Mouse (Mus musculus) limb, embryonic 11.5 days (tissue): Measurements from ENCODE around the gene Cfap57. TPM values are rescaled to one million over a fixed set of nuclear protein-coding genes. Genes with fewer than 3 reads are reported as not detected.
"Not testable (repeated sequence)": the region's sequence is repeated elsewhere in the genome, so short reads cannot be mapped to it uniquely, and the experiment has no call there.

Experiments
- ATAC-seq: fragments of 200-750 bp; cut with Nextera tagmentation; 2 replicates; pipeline ENCODE4 v1.8.0; 2017; ENCODE audit warnings: low read depth; ENCODE audit not compliant: insufficient number of reproducible peaks, low FRiP score, low TSS enrichment
- DNase-seq: peaks from one replicate; pipeline ENCODE4 v3.0.0-alpha.2; 2015; ENCODE audit warnings: low spot score
- H3K27ac ChIP-seq: fragments of 300-500 bp; sonication (generic); replicated peaks from 2 replicates; pipeline ENCODE4 v1.5.1; 2014; ENCODE audit warnings: low read depth, mild to moderate bottlenecking, low read length
- H3K27me3 ChIP-seq: fragments of 300-500 bp; sonication (generic); 2 replicates; pipeline ENCODE4 v1.6.1; 2014; ENCODE audit warnings: mild to moderate bottlenecking, low read length, mixed read lengths; ENCODE audit not compliant: control insufficient read depth, insufficient read depth
- H3K36me3 ChIP-seq: fragments of 300-500 bp; sonication (generic); 2 replicates; pipeline ENCODE4 v1.6.1; 2014; ENCODE audit warnings: mild to moderate bottlenecking, low read length, moderate library complexity, mixed read lengths; ENCODE audit not compliant: control insufficient read depth, insufficient read depth
- H3K4me1 ChIP-seq: fragments of 300-500 bp; sonication (generic); 2 replicates; pipeline ENCODE4 v1.6.1; 2014; ENCODE audit warnings: low read length, mixed read lengths; ENCODE audit not compliant: control insufficient read depth, insufficient read depth
- H3K4me2 ChIP-seq: fragments of 300-500 bp; sonication (generic); 2 replicates; pipeline ENCODE4 v1.6.1; 2014; ENCODE audit warnings: low read depth, mild to moderate bottlenecking, moderate library complexity; ENCODE audit not compliant: severe bottlenecking
- H3K4me3 ChIP-seq: fragments of 300-500 bp; sonication (generic); 2 replicates; pipeline ENCODE4 v1.5.1; 2014; ENCODE audit warnings: low read depth, low read length
- H3K9ac ChIP-seq: fragments of 300-500 bp; sonication (generic); 2 replicates; pipeline ENCODE4 v1.6.1; 2014; ENCODE audit warnings: mild to moderate bottlenecking, low read length
- H3K9me3 ChIP-seq: fragments of 300-500 bp; sonication (generic); 2 replicates; pipeline ENCODE4 v1.6.1; 2016; ENCODE audit warnings: low read length; ENCODE audit not compliant: control insufficient read depth
- whole genome bisulfite sequencing: fragments of 180-500 bp; shearing (Covaris S2); extraction: QIAGEN DNeasy Blood & Tissue Kit; methylation state at CpG from one replicate; pipeline ENCODE4 v1.1.7; 2014; 5-methylcytosine and 5-hydroxymethylcytosine counted together
- polyA plus RNA-seq: library from polyadenylated mRNA; unstranded; fragments of >200 nt; fragmentation: Nextera tagmentation; extraction: Ambion mirVana; gene quantifications from 2 replicates; pipeline ENCODE4 v1.2.1, GENCODE M21; 2014

Gene Cfap57
- polyA plus RNA-seq, 1 experiment from 2014 or later, result 0.45 TPM

DNA sequence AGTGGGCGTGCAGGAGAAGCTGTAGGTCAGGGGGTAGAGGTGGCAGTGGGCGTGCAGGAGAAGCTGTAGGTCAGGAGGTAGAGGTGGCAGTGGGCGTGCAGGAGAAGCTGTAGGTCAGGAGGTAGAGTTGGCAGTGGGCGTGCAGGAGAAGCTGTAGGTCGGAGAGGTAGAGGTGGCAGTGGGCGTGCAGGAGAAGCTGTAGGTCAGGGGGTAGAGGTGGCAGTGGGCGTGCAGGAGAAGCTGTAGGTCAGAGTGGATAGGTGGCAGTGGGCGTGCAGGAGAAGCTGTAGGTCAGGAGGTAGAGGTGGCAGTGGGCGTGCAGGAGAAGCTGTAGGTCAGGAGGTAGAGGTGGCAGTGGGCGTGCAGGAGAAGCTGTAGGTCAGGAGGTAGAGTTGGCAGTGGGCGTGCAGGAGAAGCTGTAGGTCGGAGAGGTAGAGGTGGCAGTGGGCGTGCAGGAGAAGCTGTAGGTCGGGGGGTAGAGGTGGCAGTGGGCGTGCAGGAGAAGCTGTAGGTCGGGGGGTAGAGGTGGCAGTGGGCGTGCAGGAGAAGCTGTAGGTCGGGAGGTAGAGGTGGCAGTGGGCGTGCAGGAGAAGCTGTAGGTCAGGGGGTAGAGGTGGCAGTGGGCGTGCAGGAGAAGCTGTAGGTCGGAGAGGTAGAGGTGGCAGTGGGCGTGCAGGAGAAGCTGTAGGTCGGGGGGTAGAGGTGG lies 73.0 kb downstream of the Cfap57 start:
- not testable (repeated sequence) for H3K9ac ChIP-seq, H3K27ac ChIP-seq, H3K4me2 ChIP-seq, H3K27me3 ChIP-seq, H3K4me3 ChIP-seq, H3K4me1 ChIP-seq, H3K9me3 ChIP-seq, H3K36me3 ChIP-seq, DNase-seq, ATAC-seq
- 89% methylated on average over 22 of the region's 23 CpGs for WGBS

DNA sequence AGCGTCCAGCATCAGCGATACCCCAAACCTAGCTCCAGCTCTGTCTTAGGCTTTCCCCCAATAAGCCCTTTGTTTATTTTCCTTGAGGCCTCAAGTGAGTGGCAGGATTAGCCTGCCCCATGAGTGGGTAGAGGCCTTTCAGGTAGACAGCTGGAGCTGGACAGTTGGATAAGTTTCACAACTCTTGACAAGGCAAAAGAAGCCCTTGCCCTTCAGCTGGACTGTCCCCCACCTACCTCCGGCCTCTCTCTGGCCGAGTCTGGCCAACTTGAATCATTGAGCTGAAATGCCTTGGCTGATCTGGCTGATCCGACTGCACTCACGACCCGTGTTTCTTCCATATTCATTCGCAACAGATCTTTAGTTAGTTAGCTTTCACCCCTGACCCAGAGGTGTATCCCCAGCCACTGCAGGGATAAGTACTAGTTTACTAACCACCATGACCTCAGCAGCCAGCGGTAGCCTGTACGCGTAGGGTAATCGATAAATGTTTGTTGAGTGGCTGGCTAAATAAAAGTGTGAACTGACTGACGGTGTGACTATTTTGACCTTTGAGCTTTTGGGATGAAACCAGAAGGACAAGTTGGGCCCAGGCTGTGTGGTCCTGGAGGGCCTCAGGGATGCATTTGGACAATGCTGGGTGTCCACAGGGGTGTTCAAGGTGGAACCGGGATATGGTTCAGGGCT lies 76.0 kb downstream of the Cfap57 start:
- no peaks in the 10 kb centered on the region for H3K9me3 ChIP-seq
- H3K36me3 ChIP-seq, result no peaks in the 10 kb centered on the region
- no peak for DNase-seq
- peaks cover 2% of the 10 kb centered on the region; the same call in 1 of the 2 replicates for H3K4me1 ChIP-seq
- 0 out of 2 replicates have a peak, but pooled peaks cover 2% of the 10 kb centered on the region for H3K27me3 ChIP-seq
- H3K4me2 ChIP-seq, result no peak overlapping the region; the same call in 1 of the 2 replicates
- no peak for ATAC-seq
- no peak overlapping the region for H3K4me3 ChIP-seq
- 76% methylated on average over 14 of the region's 14 CpGs for WGBS
- H3K27ac ChIP-seq, result no peak overlapping the region
- no peak overlapping the region for H3K9ac ChIP-seq

DNA sequence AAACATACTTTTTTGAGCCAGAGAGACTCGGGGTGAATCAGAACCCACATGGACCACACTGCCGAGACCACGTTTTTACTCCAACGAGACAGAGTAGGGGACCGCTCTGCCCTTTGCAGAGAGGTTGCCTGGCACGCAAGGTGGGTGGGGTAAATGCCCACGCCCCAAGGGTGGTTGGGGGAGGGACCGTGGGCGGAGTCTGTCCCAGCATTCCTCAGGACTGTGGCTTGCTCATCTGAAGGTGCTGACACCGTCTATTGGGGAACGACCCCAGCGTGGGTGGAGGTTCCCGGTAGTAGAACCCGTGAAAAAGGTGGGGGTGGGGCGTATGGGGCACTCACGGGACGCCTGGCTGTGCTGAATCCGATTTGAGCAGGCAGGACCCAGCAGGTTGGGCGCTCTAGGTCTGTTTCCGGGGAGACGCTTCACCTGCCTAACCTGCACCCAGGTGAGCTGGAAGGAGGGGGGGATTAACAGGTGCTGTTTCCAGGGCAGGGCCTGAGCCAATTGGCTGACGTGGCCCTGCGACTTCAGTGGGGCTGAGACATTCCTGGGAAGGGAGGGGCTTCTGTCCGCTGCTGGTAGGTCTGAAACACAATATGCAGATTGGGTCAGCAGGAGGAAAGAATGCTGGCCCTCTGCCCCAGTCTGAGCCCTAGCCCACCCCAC lies 76.9 kb downstream of the Cfap57 start, which contains the start of gene Tmem125:
Gene Tmem125, minus strand, starts transcription at position 453 of the 669 bp plus-strand sequence.
- 0 out of 2 replicates have a peak within 1 kb of the TSS, but pooled peaks have one; percentile 35 for H3K9ac ChIP-seq
- 0 out of 2 replicates have a peak, but pooled peaks cover 2% of the 10 kb centered on the region for H3K27me3 ChIP-seq
- peaks cover 2% of the 10 kb centered on the region; the same call in 1 of the 2 replicates for H3K4me1 ChIP-seq
- no peaks in the 10 kb centered on the region for H3K36me3 ChIP-seq
- DNase-seq, result peak; percentile 47
- 2% methylated on average over 24 of the region's 24 CpGs for WGBS
- H3K9me3 ChIP-seq, result no peaks in the 10 kb centered on the region
- peak within 1 kb of the TSS; percentile 28 for H3K4me3 ChIP-seq
- H3K4me2 ChIP-seq, result peak within 1 kb of the TSS; percentile 55
- H3K27ac ChIP-seq, result no peak within 1 kb of the TSS
- ATAC-seq, result peak; percentile 73

DNA sequence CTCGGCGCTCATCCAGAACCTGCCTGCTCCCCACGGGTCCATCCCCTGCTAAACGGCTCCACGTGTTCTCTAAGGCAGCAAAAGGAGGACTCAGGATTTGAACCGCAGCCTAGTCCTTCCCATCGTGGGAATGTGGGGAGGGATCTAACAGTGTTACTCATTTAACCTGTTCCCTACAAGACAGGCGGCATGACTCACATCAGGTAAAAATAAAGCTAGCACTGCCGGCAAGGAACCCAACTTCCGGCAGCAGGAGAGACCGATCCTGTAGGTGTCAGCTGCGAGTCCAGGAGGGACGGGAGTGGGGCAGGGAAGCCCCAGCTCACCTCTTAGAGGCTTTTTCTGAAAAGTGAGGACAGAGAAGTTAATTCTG lies 77.4 kb downstream of the Cfap57 start:
- Histone ChIP-seq H3K27ac (no peak overlapping the region), H3K36me3 (no peaks in the 10 kb centered on the region), H3K4me2 (peak overlapping the region; percentile 55), H3K4me1 (no peaks in the 10 kb centered on the region; the same call in 1 of the 2 replicates), H3K4me3 (peak overlapping the region; percentile 28), H3K9me3 (no peaks in the 10 kb centered on the region), H3K9ac (no peak overlapping the region), H3K27me3 (0 out of 2 replicates have a peak, but pooled peaks cover 2% of the 10 kb centered on the region)
- DNase-seq, result peak; percentile 29
- no peak for ATAC-seq
- WGBS, result 17% methylated on average over 13 of the region's 13 CpGs

DNA sequence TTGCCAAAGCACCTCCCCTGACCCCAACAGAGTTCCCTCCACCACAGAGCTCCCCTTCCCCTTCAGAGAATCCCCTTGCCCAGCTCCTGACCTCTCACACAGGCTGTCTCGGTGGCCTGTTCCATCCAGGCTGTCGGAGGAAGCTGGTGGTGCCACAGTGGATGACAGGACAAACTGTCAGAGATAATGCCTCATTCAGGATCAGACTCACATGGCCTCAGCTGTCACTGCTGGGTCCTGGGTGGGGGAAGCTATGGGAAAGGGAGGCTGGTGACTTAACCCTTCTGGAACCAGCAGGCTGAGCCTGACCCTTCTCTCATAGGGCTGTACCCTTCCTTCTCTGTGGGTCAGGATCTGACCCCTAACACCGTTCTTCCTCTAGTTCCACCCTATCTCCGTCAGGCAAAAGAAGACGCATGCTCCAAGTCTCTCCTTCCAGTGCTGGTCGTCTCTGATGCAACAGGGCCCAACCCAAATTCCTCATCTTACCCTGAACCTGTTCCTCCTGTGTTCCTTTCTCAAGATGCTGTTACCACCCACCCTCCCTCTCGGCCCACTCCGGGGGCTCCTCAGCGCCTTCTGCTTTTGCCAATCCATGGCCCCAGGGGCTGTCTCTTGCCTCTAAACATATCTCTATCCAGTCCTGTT lies 77.9 kb downstream of the Cfap57 start:
- no peak overlapping the region for H3K9ac ChIP-seq
- no peaks in the 10 kb centered on the region; the same call in 1 of the 2 replicates for H3K4me1 ChIP-seq
- no peak overlapping the region for H3K4me3 ChIP-seq
- no peak overlapping the region for H3K27ac ChIP-seq
- H3K36me3 ChIP-seq, result no peaks in the 10 kb centered on the region
- H3K4me2 ChIP-seq, result no peak overlapping the region
- ATAC-seq (no peak), DNase-seq (no peak)
- no peaks in the 10 kb centered on the region for H3K9me3 ChIP-seq
- WGBS, result 60% methylated on average over 9 of the region's 9 CpGs
- H3K27me3 ChIP-seq, result 0 out of 2 replicates have a peak, but pooled peaks cover 2% of the 10 kb centered on the region

DNA sequence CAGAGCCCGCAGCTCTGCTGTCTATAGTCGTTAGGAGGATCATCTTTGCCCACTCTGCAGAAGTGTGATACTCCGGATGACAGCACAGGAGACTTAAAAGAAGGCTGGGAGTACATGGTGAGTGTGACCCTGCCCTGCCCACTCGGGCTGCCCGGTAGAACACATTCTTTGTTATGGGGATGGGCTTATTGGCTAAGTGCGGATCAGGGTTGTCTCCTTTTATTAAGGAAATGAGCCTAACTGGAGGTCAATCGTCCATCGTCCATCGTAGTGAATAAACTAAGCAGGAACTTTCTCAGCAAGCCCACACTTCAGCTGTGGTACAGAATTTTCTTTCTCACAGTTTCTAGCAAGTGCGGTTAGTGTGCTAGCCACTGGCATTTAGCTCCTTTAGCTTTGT lies 80.7 kb downstream of the Cfap57 start:
- H3K9ac ChIP-seq, result no peak overlapping the region
- no peak overlapping the region for H3K4me3 ChIP-seq
- no peak overlapping the region for H3K27ac ChIP-seq
- no peak for DNase-seq
- H3K36me3 ChIP-seq, result no peaks in the 10 kb centered on the region
- no peaks in the 10 kb centered on the region for H3K9me3 ChIP-seq
- H3K27me3 ChIP-seq, result 0 out of 2 replicates have a peak, but pooled peaks cover 2% of the 10 kb centered on the region
- H3K4me1 ChIP-seq, result no peaks in the 10 kb centered on the region; the same call in 1 of the 2 replicates
- no peak overlapping the region for H3K4me2 ChIP-seq
- no peak for ATAC-seq
- 24% methylated on average over 10 of the region's 10 CpGs for WGBS

DNA sequence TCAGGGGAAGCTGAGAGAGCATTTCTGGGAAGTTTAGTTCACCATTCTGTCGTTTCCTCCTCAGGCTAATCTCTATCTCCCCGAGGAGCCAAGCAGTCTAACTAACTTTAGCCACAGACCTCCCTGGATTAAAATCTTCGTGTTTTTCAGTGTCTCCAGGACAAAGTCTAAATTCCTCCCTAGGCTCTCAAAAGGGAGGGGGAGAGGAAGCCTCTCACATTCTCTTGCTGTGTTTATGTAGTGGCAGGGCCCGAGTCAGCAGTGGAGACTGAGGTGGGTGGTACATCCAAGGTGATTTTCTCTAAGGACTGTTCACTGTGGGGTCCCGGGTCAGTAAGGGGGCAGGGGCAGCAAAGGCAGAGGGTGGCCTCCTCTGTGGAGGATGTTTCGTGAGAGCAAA lies 82.8 kb downstream of the Cfap57 start:
- WGBS, result 42% methylated on average over 6 of the region's 6 CpGs
- no peak overlapping the region for H3K27ac ChIP-seq
- H3K4me1 ChIP-seq, result no peaks in the 10 kb centered on the region

DNA sequence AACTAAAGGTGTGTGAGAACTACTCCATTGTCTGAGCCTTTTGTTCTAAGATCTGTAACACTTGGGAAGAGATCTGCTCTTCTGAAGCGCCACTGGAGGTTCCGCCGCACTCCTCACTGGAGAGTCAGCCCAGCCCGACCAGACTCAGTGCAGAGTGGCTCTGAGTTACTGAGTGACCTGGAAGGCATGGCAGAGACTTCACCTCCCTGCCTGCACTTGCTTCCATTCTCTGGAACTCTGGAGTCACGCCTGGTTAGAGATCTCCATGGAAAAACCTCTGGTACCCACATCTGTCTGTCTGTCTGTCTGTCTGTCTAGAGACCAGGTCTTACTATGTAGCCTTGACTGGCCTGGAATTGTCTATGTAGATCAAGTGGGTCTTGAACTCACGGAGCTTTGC lies 85.0 kb downstream of the Cfap57 start:
- Histone ChIP-seq H3K27ac (no peak overlapping the region), H3K9me3 (no peaks in the 10 kb centered on the region), H3K4me3 (no peak overlapping the region), H3K4me2 (no peak overlapping the region), H3K9ac (no peak overlapping the region), H3K36me3 (no peaks in the 10 kb centered on the region), H3K27me3 (no peaks in the 10 kb centered on the region), H3K4me1 (no peaks in the 10 kb centered on the region)
- WGBS, result 82% methylated on average over 6 of the region's 6 CpGs
- ATAC-seq (no peak), DNase-seq (no peak)

More for the DNA sequence above, 82.8 kb downstream of the Cfap57 start:
- Histone ChIP-seq H3K4me2 (no peak overlapping the region), H3K9ac (no peak overlapping the region), H3K9me3 (no peaks in the 10 kb centered on the region), H3K27me3 (0 out of 2 replicates have a peak, but pooled peaks cover 2% of the 10 kb centered on the region), H3K36me3 (no peaks in the 10 kb centered on the region), H3K4me3 (no peak overlapping the region)
- ATAC-seq (no peak), DNase-seq (no peak)
